Mouse (Mus musculus) ES-E14 (cell line): ENCODE data around the gene Rpa1.

Experiments
- CHD2 ChIP-seq: IDR thresholded peaks from 2 replicates; pipeline ENCODE4 v1.6.1; 2014; ENCODE audit warnings: mild to moderate bottlenecking, low read depth, low read length, inconsistent platforms
- HCFC1 ChIP-seq: IDR thresholded peaks from 2 replicates; pipeline ENCODE4 v1.6.1; 2012; ENCODE audit warnings: low read length, inconsistent platforms, borderline replicate concordance; ENCODE audit not compliant: insufficient read depth
- MAFK ChIP-seq: IDR thresholded peaks from 2 replicates; pipeline ENCODE4 v1.6.1; 2014; ENCODE audit warnings: mild to moderate bottlenecking, low read depth, low read length, inconsistent platforms; ENCODE audit not compliant: insufficient read depth
- ZC3H11A ChIP-seq: IDR thresholded peaks from 2 replicates; pipeline ENCODE4 v1.6.1; 2012; ENCODE audit warnings: low read depth, mild to moderate bottlenecking, inconsistent platforms, low read length, borderline replicate concordance
- ZNF384 ChIP-seq: IDR thresholded peaks from 2 replicates; pipeline ENCODE4 v1.6.1; 2012; ENCODE audit warnings: low read depth, low read length, inconsistent platforms

DNA sequence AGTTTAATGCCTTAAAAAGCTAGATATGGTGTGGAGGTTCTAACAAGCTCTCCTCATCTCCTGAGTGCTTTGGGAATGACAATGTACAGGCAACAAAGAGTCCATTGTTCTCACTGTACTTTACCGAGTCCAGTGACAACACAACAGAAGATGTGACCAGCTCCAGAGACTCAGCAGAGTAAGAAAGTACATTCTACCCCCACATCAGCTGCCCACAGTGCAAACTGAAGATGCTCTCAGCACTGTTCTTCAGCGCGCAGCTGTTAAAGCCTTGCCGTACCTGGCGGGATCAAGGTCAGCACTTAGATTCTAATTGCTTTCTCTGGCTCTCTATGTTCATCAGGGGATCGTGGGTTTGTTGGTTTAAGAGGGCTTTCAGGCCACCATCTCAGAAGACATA, 36.4 kb downstream of the Rpa1 start:
- TF ChIP-seq HCFC1 (no peak), MAFK (no peak), ZC3H11A (no peak), ZNF384 (no peak), CHD2 (no peak)
